Mouse (Mus musculus): ENCODE results near the gene 1700001P01Rik.
A peak's percentile ranks its signal among the peaks of the same experiment; 100 is the strongest.

The 1700001P01Rik gene

GRCm38 (mm10) chr11:97775808-97776496, at the start of gene 1700001P01Rik:
Gene 1700001P01Rik (minus strand): TSS chr11:97775918.
- TF ChIP-seq GATA4 (IDR thresholded peaks at IDR 0.05; ENCODE audit: insufficient replicate concordance, low read length) = no peak

DNA sequence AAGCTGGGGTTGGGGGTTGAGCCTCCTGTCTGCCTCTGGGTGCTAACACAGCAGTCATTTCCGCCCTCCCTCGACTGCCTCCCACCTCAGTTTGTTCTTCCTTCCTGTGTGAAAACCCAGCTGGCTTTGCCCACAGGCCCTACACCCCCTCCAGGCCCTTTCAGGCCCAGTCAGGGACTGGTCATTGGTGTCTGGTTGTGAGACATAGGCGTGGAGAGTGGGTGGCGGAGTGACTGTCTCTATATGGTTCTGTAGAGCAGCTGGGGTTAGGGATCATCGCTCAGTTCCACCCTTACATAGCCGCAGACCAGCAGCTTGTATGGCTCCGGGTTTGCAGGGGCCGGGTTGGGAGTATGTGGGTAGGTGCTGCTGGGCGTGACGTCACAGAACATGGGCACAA, 49.6 kb upstream of the 1700001P01Rik start:
- no peak for TF ChIP-seq GATA4 (IDR thresholded peaks at IDR 0.05; ENCODE audit: insufficient replicate concordance, low read length)

- TF ChIP-seq GATA4 (IDR thresholded peaks at IDR 0.05; ENCODE audit: insufficient replicate concordance, low read length) = no peak
Measured at GRCm38 (mm10) chr11:97824895-97825294, 49.2 kb upstream of the 1700001P01Rik start.

GRCm38 (mm10) chr11:97824168-97824567, 48.5 kb upstream of the 1700001P01Rik start:
- TF ChIP-seq GATA4 (IDR thresholded peaks at IDR 0.05; ENCODE audit: insufficient replicate concordance, low read length) = no peak

GRCm38 (mm10) chr11:97822840-97823603, 47.3 kb upstream of the 1700001P01Rik start:
- TF ChIP-seq GATA4 (IDR thresholded peaks at IDR 0.05; ENCODE audit: insufficient replicate concordance, low read length) = no peak

GRCm38 (mm10) chr11:97821401-97822064, 45.8 kb upstream of the 1700001P01Rik start:
- peak; percentile 9; the same call in 1 of the 2 replicates for TF ChIP-seq GATA4 (IDR thresholded peaks at IDR 0.05; ENCODE audit: insufficient replicate concordance, low read length)

DNA sequence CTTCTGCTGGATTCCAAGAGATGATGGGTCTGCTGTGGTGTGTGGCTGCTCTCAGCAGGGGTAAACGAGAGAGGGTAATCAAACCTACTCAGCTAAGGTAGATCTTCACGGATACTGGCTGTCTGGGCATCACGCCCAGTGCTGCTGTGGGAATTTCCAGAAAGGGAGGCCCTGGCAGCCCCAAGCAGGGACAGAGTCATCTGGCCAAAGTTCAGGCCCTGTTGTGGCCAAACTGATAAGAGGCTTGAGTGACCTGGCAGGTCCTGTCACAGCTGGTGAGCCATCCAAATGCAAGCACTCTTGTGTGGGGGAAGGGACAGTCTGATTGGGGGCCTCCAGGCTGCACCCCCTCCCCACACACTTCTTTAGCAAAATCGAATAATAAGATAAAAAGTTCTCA, 45.1 kb upstream of the 1700001P01Rik start:
- TF ChIP-seq GATA4 (IDR thresholded peaks at IDR 0.05; ENCODE audit: insufficient replicate concordance, low read length) = peak; percentile 99

GRCm38 (mm10) chr11:97819923-97820322, 44.2 kb upstream of the 1700001P01Rik start:
- TF ChIP-seq GATA4 (IDR thresholded peaks at IDR 0.05; ENCODE audit: insufficient replicate concordance, low read length) = no peak

DNA sequence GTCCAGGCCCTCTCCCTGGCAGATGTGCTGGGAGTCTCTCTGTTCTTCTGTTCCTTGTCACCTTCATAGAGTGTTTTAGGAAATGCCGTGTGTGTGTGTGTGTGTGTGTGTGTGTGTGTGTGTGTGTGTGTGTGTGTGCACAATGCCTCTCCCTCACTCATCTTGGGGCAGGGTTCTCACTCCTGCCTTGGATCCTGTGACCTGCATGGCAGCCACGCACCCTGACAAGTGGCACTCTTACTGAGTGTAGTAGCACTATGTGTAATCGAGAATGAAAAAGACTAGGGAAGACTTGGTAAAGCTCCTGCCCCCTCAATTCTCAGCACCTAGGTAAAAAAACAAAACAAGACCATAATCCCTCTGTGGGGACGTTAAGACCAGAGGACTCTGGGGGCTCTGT, 43.4 kb upstream of the 1700001P01Rik start:
- TF ChIP-seq GATA4 (IDR thresholded peaks at IDR 0.05; ENCODE audit: insufficient replicate concordance, low read length) = no peak

DNA sequence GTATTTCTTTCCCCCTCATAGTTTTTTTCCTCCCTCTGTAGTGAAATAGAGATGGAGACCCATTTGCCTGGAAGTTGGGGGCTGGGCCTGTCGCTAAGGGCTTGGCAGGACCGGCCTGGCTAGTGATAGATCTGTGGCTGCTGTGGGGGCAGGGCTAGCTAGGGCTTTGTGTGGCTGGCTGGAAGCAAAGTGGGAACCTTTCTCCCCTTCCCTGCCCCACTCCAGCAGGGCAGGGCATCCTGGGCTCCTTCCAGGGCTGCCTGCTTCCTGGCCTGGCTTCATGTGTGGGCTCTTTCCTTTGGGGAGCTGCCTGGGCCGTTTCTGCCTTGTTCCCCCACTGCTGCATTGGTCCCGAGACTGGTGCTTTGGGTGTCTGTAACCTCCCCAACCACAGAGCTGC, 42.9 kb upstream of the 1700001P01Rik start:
- TF ChIP-seq GATA4 (IDR thresholded peaks at IDR 0.05; ENCODE audit: insufficient replicate concordance, low read length) = no peak

DNA sequence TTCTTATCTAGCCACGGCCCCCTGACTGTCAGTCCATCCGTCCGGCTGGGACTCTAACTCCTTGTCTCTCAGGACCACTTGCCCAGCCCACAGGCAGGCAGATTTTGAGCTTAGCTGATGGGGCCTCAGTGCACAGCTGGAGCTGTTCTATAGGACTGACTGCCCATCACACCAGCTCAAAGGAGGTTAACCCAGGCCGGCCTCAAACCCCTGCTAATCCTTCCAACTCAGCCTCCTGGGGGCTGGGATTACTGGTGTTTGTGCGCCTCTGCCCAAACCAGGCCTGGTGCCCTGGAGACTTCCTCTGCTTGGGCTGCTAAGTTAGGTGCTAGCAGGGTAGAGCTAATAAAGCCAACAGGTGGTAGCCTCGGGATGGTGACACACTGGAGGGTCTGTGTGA, 42.3 kb upstream of the 1700001P01Rik start:
- no peak for TF ChIP-seq GATA4 (IDR thresholded peaks at IDR 0.05; ENCODE audit: insufficient replicate concordance, low read length)

DNA sequence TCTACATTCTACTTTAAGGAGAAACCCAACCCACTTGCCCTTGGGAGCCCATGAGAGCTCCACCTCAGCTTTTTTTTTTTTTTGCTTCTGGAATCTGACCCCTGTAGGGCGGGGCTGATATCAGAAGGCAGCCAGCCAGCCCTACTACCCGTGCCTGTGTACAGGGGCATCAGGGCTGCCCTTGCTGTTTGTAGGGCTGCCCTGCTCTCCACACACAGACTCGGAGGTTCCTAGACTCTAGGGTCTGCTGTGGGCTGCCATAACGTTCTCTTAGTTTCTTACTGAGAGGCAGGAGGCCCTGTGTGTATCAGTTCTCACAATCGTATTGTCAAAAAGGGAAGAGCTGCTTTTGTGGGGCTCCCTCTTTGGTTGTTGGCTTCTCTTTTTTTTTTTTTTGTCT, 41.7 kb upstream of the 1700001P01Rik start:
- TF ChIP-seq GATA4 (IDR thresholded peaks at IDR 0.05; ENCODE audit: insufficient replicate concordance, low read length) = no peak

DNA sequence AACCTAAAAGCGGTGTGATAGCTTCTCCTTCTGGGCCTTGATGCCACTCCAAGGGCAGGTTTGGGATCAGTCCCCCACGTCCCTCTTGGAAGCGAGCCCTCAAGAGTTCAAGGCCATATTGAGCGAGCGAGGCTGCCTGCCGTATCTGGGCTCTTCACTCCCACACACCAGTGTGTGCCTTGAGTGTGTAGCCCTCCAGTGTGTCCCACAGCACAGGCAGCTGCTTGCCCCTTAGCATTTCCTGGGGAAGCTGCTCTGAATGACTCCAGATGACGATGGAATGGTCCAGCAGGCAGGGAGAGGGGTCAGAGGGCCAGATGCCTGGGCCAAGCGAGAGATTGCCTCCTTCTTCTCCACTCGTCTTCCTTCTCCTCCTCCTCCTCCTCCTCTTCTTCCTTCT, 41.2 kb upstream of the 1700001P01Rik start:
- no peak for TF ChIP-seq GATA4 (IDR thresholded peaks at IDR 0.05; ENCODE audit: insufficient replicate concordance, low read length)

DNA sequence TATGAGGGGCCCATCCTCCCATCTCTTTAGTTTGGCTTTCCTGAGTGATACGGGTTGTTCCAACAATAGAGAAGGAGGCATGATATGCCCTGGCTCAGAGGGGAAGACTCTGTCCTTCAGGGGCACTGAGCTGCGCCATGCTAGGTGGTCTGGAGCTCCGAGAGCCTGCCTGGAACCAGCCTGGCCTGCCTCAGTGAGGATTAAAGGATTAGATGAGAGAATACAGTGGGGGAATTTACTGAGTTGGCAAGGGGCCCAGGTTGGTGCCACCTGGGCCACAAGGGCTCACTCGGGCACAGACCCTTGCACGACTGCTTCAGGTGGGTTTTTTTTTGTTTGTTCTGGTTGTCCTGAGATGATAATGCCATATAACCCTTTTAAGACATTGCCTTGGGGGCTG, 40.5 kb upstream of the 1700001P01Rik start:
- TF ChIP-seq GATA4 (IDR thresholded peaks at IDR 0.05; ENCODE audit: insufficient replicate concordance, low read length) = no peak

- no peak for TF ChIP-seq GATA4 (IDR thresholded peaks at IDR 0.05; ENCODE audit: insufficient replicate concordance, low read length)
Measured at GRCm38 (mm10) chr11:97815736-97816135, 40.0 kb upstream of the 1700001P01Rik start.
